Mouse (Mus musculus) brown adipose tissue, adult 24 weeks (tissue): ENCODE results near the gene Vmn2r106. TPM values are rescaled to one million over a fixed set of nuclear protein-coding genes. Genes with fewer than 3 reads are reported as not detected.

Experiments
- H3K27ac ChIP-seq: fragments of 200-500 bp; replicated peaks from 2 replicates; pipeline ENCODE4 v1.5.1; 2012; ENCODE audit warnings: low read depth, mild to moderate bottlenecking, low read length
- H3K4me1 ChIP-seq: fragments of 200-500 bp; 2 replicates; pipeline ENCODE4 v1.6.1; 2012; ENCODE audit warnings: low read length, mixed read lengths; ENCODE audit not compliant: control insufficient read depth, insufficient read depth, insufficient read length
- H3K4me3 ChIP-seq: fragments of 200-500 bp; 2 replicates; pipeline ENCODE4 v1.5.1; 2012; ENCODE audit warnings: low read depth, mild to moderate bottlenecking, low read length, moderate library complexity; ENCODE audit not compliant: insufficient read depth
- polyA plus RNA-seq: library from polyadenylated mRNA; stranded (reverse); fragments of >200 nt; gene quantifications from 2 replicates; pipeline ENCODE4 v1.2.4, GENCODE M21; 2012; ENCODE audit not compliant: missing spikeins, insufficient read depth, insufficient read length

Gene Vmn2r106
- not detected in 2 replicates for polyA plus RNA-seq

DNA sequence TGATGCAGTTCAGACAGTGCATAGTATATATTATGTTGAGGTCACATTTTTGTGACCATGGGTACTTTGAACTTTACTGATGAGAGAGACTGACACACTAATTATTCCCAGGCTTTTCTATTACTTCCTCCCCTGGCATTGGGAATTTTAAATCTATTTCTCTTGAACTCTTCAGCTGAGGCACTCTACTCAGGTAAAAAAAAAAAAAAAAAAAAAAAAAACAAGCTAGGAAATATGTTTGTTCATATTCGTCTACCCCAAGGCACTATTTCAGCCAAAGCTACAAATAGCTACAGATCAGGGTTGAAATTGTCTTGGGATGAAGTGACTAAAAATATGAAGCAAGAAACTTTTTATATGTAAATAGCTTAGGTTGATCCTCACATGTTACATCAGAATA, at the start of gene Vmn2r106:
Vmn2r106 (minus strand) TSS at position 101 of the 400 bp plus-strand sequence.
- Histone ChIP-seq H3K27ac (no peak within 1 kb of the TSS), H3K4me1 (no peaks in the 10 kb centered on the region), H3K4me3 (no peak within 1 kb of the TSS)

DNA sequence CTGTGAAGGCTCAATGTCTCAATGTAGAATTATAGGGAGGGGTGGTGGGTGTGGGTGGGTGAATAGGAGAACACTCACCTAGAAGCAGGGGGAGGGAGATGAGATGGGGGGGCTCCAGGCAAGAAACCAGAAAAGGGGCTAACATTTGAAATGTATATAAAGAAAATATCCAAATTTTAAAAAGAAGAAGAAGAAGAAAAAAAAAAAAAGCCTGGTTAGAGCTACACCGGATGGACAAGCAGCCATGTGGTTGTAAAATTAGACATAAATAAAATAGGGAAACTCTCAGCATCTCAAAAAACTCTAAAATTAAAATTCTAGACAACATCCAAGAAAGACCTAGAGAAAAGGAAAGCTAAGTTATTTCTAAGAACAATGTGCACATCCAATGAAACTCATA, 20.4 kb upstream of the Vmn2r106 start:
- Histone ChIP-seq H3K4me3 (no peak overlapping the region), H3K27ac (no peak overlapping the region), H3K4me1 (no peaks in the 10 kb centered on the region)

DNA sequence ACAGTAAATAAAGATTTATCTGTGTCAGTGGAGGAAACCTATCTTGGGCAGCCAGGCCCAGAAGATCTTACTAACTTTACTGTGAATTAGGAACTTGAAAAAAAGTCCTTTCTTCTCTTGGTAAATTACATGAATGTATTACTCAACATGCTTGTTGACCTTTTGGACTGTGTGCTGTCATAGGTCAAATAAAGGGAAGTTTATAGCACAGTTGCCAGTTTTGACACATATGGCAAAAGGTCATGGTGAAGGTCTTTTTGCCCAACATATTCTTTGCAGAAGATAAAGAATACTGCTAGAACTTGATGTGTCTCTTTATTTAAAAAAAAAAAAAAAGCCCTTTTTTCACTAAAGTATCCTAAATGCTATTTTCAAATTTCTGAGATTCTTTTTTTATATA, 1.6 kb upstream of the Vmn2r106 start:
- H3K4me3 ChIP-seq: no peak overlapping the region
- no peak overlapping the region for H3K27ac ChIP-seq
- no peaks in the 10 kb centered on the region for H3K4me1 ChIP-seq

DNA sequence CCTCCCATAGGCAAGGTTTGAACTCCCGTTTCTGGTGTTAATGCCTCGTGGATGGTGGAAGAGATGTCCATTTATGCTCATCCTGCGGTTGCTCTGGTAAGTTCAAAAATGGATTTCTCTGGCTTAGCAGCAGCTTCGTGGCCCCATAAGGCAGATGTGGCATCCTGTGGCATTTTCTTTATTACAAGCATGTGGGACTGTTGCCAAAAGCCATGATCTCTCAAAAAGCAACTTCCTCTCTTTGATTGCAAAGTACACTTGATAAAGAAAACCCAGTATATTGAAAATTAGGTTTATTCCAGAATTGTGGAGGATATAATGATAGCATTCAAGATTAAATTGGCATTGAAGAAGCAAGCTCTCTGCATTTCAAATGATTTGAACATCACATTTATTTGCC, 29.8 kb downstream of the Vmn2r106 start:
- H3K4me1 ChIP-seq: no peaks in the 10 kb centered on the region
- H3K4me3 ChIP-seq: no peak overlapping the region
- H3K27ac ChIP-seq: no peak overlapping the region

DNA sequence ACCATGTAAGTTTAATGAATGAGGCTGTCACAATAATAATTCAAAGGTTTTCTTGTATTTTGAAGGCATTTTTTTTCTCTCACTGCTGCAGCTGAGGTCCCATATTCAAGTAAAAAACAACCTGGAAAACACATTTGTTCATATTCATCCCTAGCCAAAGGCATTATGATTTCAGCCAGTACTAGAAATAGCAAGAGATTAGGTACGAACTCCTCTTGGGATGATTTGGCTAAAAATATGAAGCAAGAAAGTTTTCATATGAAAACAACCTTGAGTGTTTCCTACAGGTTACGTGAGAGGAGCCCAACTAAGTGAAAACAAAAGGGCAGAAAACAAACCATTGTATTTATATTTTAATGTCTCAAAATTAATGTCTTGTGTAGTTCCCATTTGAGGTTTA, 50.4 kb downstream of the Vmn2r106 start, which contains the start of gene Vmn2r105:
Vmn2r105 (minus strand) TSS at position 101 of the 400 bp plus-strand sequence.
- Histone ChIP-seq H3K27ac (no peak within 1 kb of the TSS), H3K4me1 (no peaks in the 10 kb centered on the region), H3K4me3 (no peak within 1 kb of the TSS)

Other genes with a start within 250 kb of the Vmn2r106 start
- not detected in 2 replicates for gene Vmn2r104, start 237.2 kb downstream of the Vmn2r106 start, polyA plus RNA-seq
- not detected in 2 replicates for gene Fpr-rs7, start 171.3 kb downstream of the Vmn2r106 start, polyA plus RNA-seq
- gene Fpr-rs6, start 102.5 kb downstream of the Vmn2r106 start, polyA plus RNA-seq: not detected in 2 replicates
- not detected in 2 replicates for gene Vmn2r105, start 50.5 kb downstream of the Vmn2r106 start, polyA plus RNA-seq
- gene Vmn2r107, start 59.7 kb upstream of the Vmn2r106 start, polyA plus RNA-seq: not detected in 2 replicates
- not detected in 2 replicates for gene Vmn1r224, start 128.6 kb upstream of the Vmn2r106 start, polyA plus RNA-seq
- gene Vmn2r108, start 195.8 kb upstream of the Vmn2r106 start, polyA plus RNA-seq: not detected in 2 replicates
- gene Vmn1r225, start 212.6 kb upstream of the Vmn2r106 start, polyA plus RNA-seq: not detected in 2 replicates